Mouse (Mus musculus) E14TG2a.4 (cell line): ENCODE data around the gene Dhrs3.

Experiments
- CTCF ChIP-seq: conservative IDR thresholded peaks from 2 replicates; pipeline ENCODE4 v1.5.1; 2014; ENCODE audit warnings: low read length
- NANOG ChIP-seq: IDR thresholded peaks from 2 replicates; pipeline ENCODE4 v1.6.1; 2014; ENCODE audit warnings: borderline replicate concordance, low read length, mixed read lengths
- POU5F1 ChIP-seq: IDR thresholded peaks from 2 replicates; pipeline ENCODE4 v1.6.1; 2014; ENCODE audit warnings: low read length, borderline replicate concordance

DNA sequence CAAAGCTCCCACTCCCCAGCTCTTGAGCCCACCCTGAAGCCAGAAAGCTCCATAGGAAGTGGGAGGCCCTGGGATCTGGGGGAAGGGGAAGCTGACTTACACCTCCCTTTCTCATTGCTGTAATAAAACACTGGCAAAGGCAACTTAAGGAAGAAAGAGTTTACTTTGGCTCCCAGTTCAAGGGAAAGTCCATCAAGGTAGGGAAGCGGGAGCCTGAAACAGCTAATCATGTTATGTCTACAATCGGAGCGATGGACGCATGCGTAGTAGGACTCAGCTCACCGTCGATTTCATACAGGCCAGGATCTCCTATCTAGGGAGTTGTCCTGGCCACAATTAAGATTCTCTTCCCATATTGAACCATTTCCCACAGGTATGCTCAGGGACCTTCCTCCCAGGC is 38.5 kb downstream of the Dhrs3 start:
- TF ChIP-seq CTCF (no peak), NANOG (no peak), POU5F1 (no peak)
